Mouse (Mus musculus): ENCODE measurements around the gene Flt1. TPM values are rescaled to one million over a fixed set of nuclear protein-coding genes. Genes with fewer than 3 reads are reported as not detected.

Flt1 gene
- polyA plus RNA-seq, 1 experiment from 2014 or later, result 10.1 TPM

- DNase-seq (ENCODE audit: low spot score), result peak; percentile 57
- ATAC-seq (replicated peaks; ENCODE audit: low FRiP score), result no peak
These were observed 80.7 kb downstream of the Flt1 start for GRCm38 (mm10) chr5:147645001-147645645.

GRCm38 (mm10) chr5:147641452-147641851 is 84.4 kb downstream of the Flt1 start:
- H3K4me2 ChIP-seq (ENCODE audit: low read depth, low read length, severe bottlenecking), result no peak overlapping the region
- no peak for ATAC-seq (replicated peaks; ENCODE audit: low FRiP score)
- no peaks in the 10 kb centered on the region for H3K4me1 ChIP-seq (replicated peaks; ENCODE audit: control insufficient read depth, insufficient read depth, low read length)
- no peak overlapping the region for H3K27ac ChIP-seq (ENCODE audit: low read depth, low read length)
- 69% methylated on average over 7 of the region's 7 CpGs for WGBS
- H3K4me3 ChIP-seq (ENCODE audit: low read depth, low read length), result no peak overlapping the region
- H3K27me3 ChIP-seq (ENCODE audit: control insufficient read depth, insufficient read depth, low read length), result no peaks in the 10 kb centered on the region
- DNase-seq (ENCODE audit: low spot score), result no peak
- H3K36me3 ChIP-seq (ENCODE audit: control insufficient read depth, insufficient read depth, low read length), result no peaks in the 10 kb centered on the region
- H3K9me3 ChIP-seq (ENCODE audit: control insufficient read depth, low read length), result no peaks in the 10 kb centered on the region
- H3K9ac ChIP-seq (ENCODE audit: low read length), result no peak overlapping the region

More at GRCm38 (mm10) chr5:147645001-147645645, 80.7 kb downstream of the Flt1 start:
- Histone ChIP-seq H3K27me3 (ENCODE audit: control insufficient read depth, insufficient read depth, low read length) (no peaks in the 10 kb centered on the region), H3K9ac (ENCODE audit: low read length) (no peak overlapping the region), H3K36me3 (ENCODE audit: control insufficient read depth, insufficient read depth, low read length) (no peaks in the 10 kb centered on the region), H3K4me2 (ENCODE audit: low read depth, low read length, severe bottlenecking) (no peak overlapping the region), H3K9me3 (ENCODE audit: control insufficient read depth, low read length) (no peaks in the 10 kb centered on the region), H3K4me1 (replicated peaks; ENCODE audit: control insufficient read depth, insufficient read depth, low read length) (no peaks in the 10 kb centered on the region), H3K4me3 (ENCODE audit: low read depth, low read length) (no peak overlapping the region), H3K27ac (ENCODE audit: low read depth, low read length) (no peak overlapping the region)
- WGBS, result 83% methylated on average over 12 of the region's 12 CpGs

- DNase-seq (ENCODE audit: low spot score) (no peak), ATAC-seq (replicated peaks; ENCODE audit: low FRiP score) (no peak)
- Histone ChIP-seq H3K36me3 (ENCODE audit: control insufficient read depth, insufficient read depth, low read length) (no peaks in the 10 kb centered on the region), H3K27ac (ENCODE audit: low read depth, low read length) (no peak overlapping the region), H3K9ac (ENCODE audit: low read length) (no peak overlapping the region), H3K4me2 (ENCODE audit: low read depth, low read length, severe bottlenecking) (no peak overlapping the region), H3K27me3 (ENCODE audit: control insufficient read depth, insufficient read depth, low read length) (no peaks in the 10 kb centered on the region), H3K4me3 (ENCODE audit: low read depth, low read length) (no peak overlapping the region), H3K4me1 (replicated peaks; ENCODE audit: control insufficient read depth, insufficient read depth, low read length) (no peaks in the 10 kb centered on the region), H3K9me3 (ENCODE audit: control insufficient read depth, low read length) (no peaks in the 10 kb centered on the region)
- WGBS, result 95% methylated on average over 5 of the region's 5 CpGs
These were observed 85.9 kb downstream of the Flt1 start for GRCm38 (mm10) chr5:147639940-147640339.

GRCm38 (mm10) chr5:147636676-147637075 is 89.1 kb downstream of the Flt1 start:
- no peak overlapping the region for H3K27ac ChIP-seq (ENCODE audit: low read depth, low read length)
- no peaks in the 10 kb centered on the region for H3K36me3 ChIP-seq (ENCODE audit: control insufficient read depth, insufficient read depth, low read length)
- H3K4me1 ChIP-seq (replicated peaks; ENCODE audit: control insufficient read depth, insufficient read depth, low read length), result no peaks in the 10 kb centered on the region
- H3K27me3 ChIP-seq (ENCODE audit: control insufficient read depth, insufficient read depth, low read length), result no peaks in the 10 kb centered on the region
- H3K9ac ChIP-seq (ENCODE audit: low read length), result no peak overlapping the region
- no peak overlapping the region for H3K4me2 ChIP-seq (ENCODE audit: low read depth, low read length, severe bottlenecking)
- no peaks in the 10 kb centered on the region for H3K9me3 ChIP-seq (ENCODE audit: control insufficient read depth, low read length)
- no peak for DNase-seq (ENCODE audit: low spot score)
- WGBS, result 85% methylated on average over 3 of the region's 3 CpGs
- ATAC-seq (replicated peaks; ENCODE audit: low FRiP score), result no peak
- no peak overlapping the region for H3K4me3 ChIP-seq (ENCODE audit: low read depth, low read length)

- DNase-seq (ENCODE audit: low spot score) (no peak), ATAC-seq (replicated peaks; ENCODE audit: low FRiP score) (no peak)
- Histone ChIP-seq H3K36me3 (ENCODE audit: control insufficient read depth, insufficient read depth, low read length) (no peaks in the 10 kb centered on the region), H3K4me1 (replicated peaks; ENCODE audit: control insufficient read depth, insufficient read depth, low read length) (no peaks in the 10 kb centered on the region), H3K4me3 (ENCODE audit: low read depth, low read length) (no peak overlapping the region), H3K4me2 (ENCODE audit: low read depth, low read length, severe bottlenecking) (no peak overlapping the region), H3K27ac (ENCODE audit: low read depth, low read length) (no peak overlapping the region), H3K9ac (ENCODE audit: low read length) (no peak overlapping the region), H3K27me3 (ENCODE audit: control insufficient read depth, insufficient read depth, low read length) (no peaks in the 10 kb centered on the region), H3K9me3 (ENCODE audit: control insufficient read depth, low read length) (no peaks in the 10 kb centered on the region)
- WGBS, result 88% methylated on average over 8 of the region's 8 CpGs
These were observed 89.9 kb downstream of the Flt1 start for GRCm38 (mm10) chr5:147635883-147636282.

GRCm38 (mm10) chr5:147634016-147634415 is 91.8 kb downstream of the Flt1 start:
- ATAC-seq (replicated peaks; ENCODE audit: low FRiP score) (no peak), DNase-seq (ENCODE audit: low spot score) (no peak)
- H3K9ac ChIP-seq (ENCODE audit: low read length), result no peak overlapping the region
- H3K4me1 ChIP-seq (replicated peaks; ENCODE audit: control insufficient read depth, insufficient read depth, low read length), result no peaks in the 10 kb centered on the region
- no peak overlapping the region for H3K27ac ChIP-seq (ENCODE audit: low read depth, low read length)
- no peaks in the 10 kb centered on the region for H3K36me3 ChIP-seq (ENCODE audit: control insufficient read depth, insufficient read depth, low read length)
- no peaks in the 10 kb centered on the region for H3K27me3 ChIP-seq (ENCODE audit: control insufficient read depth, insufficient read depth, low read length)
- H3K9me3 ChIP-seq (ENCODE audit: control insufficient read depth, low read length), result no peaks in the 10 kb centered on the region
- WGBS, result 24% methylated on average over 11 of the region's 11 CpGs
- peak overlapping the region; percentile 31; the same call in 1 of the 2 replicates for H3K4me2 ChIP-seq (ENCODE audit: low read depth, low read length, severe bottlenecking)
- no peak overlapping the region for H3K4me3 ChIP-seq (ENCODE audit: low read depth, low read length)

- Histone ChIP-seq H3K9ac (ENCODE audit: low read length) (no peak overlapping the region), H3K9me3 (ENCODE audit: control insufficient read depth, low read length) (no peaks in the 10 kb centered on the region), H3K36me3 (ENCODE audit: control insufficient read depth, insufficient read depth, low read length) (no peaks in the 10 kb centered on the region), H3K4me1 (replicated peaks; ENCODE audit: control insufficient read depth, insufficient read depth, low read length) (no peaks in the 10 kb centered on the region), H3K4me2 (ENCODE audit: low read depth, low read length, severe bottlenecking) (no peak overlapping the region), H3K27me3 (ENCODE audit: control insufficient read depth, insufficient read depth, low read length) (no peaks in the 10 kb centered on the region), H3K27ac (ENCODE audit: low read depth, low read length) (no peak overlapping the region), H3K4me3 (ENCODE audit: low read depth, low read length) (no peak overlapping the region)
- 83% methylated on average over 4 of the region's 4 CpGs for WGBS
- DNase-seq (ENCODE audit: low spot score) (no peak), ATAC-seq (replicated peaks; ENCODE audit: low FRiP score) (no peak)
These were observed 93.1 kb downstream of the Flt1 start for GRCm38 (mm10) chr5:147632716-147633115.

- no peak for ATAC-seq (replicated peaks; ENCODE audit: low FRiP score)
- H3K4me3 ChIP-seq (ENCODE audit: low read depth, low read length), result no peak overlapping the region
- WGBS, result 83% methylated on average over 17 of the region's 17 CpGs
- H3K36me3 ChIP-seq (ENCODE audit: control insufficient read depth, insufficient read depth, low read length), result no peaks in the 10 kb centered on the region
- no peak overlapping the region for H3K9ac ChIP-seq (ENCODE audit: low read length)
- H3K27ac ChIP-seq (ENCODE audit: low read depth, low read length), result no peak overlapping the region
- no peak for DNase-seq (ENCODE audit: low spot score)
- H3K4me1 ChIP-seq (replicated peaks; ENCODE audit: control insufficient read depth, insufficient read depth, low read length), result no peaks in the 10 kb centered on the region
- no peaks in the 10 kb centered on the region for H3K9me3 ChIP-seq (ENCODE audit: control insufficient read depth, low read length)
- H3K27me3 ChIP-seq (ENCODE audit: control insufficient read depth, insufficient read depth, low read length), result no peaks in the 10 kb centered on the region
- no peak overlapping the region for H3K4me2 ChIP-seq (ENCODE audit: low read depth, low read length, severe bottlenecking)
These were observed 95.2 kb downstream of the Flt1 start for GRCm38 (mm10) chr5:147630426-147631290.
